ENCODE assay signal across 8 mouse cellular contexts in genomic region chr5:123947041-123947761, GRCm38 (mm10). TPM values are rescaled to one million over a fixed set of nuclear protein-coding genes. Genes with fewer than 3 reads are reported as not detected.
DNase-seq lines count a peak whose midpoint lies in the region; ATAC-seq and TF ChIP-seq lines count a peak whose summit lies in the region.
"Had no signal": no experiment of that assay in that cellular context is flagged by ENCODE, and none has a peak within 500 bp of the region (broad histone marks: within the 10 kb centered on the region; RNA-seq: fewer than 3 reads in every experiment).

No protein-coding gene starts in this region.

- no peaks in the 10 kb centered on the region for H3K27me3 ChIP-seq in CH12.LX (replicated peaks)
- no peaks in the 10 kb centered on the region for H3K27me3 ChIP-seq in forebrain, embryonic 13.5 days
- H3K27me3 ChIP-seq: lung, embryonic 15.5 days had no signal

- no peaks in the 10 kb centered on the region for H3K4me1 ChIP-seq in CH12.LX (ENCODE audit: control insufficient read depth in 1 of 2, insufficient read depth in 2 of 2)
- H3K4me1 ChIP-seq in forebrain, embryonic 13.5 days: no peaks in the 10 kb centered on the region
- H3K4me1 ChIP-seq: lung, embryonic 15.5 days had no signal

- no peaks in the 10 kb centered on the region for H3K79me2 ChIP-seq in CH12.LX (replicated peaks; ENCODE audit: control insufficient read depth, extremely low read depth, insufficient read depth, poor library complexity, severe bottlenecking)

- no peaks in the 10 kb centered on the region for H3K9me3 ChIP-seq in CH12.LX (replicated peaks; ENCODE audit: low read length)
- H3K9me3 ChIP-seq in forebrain, embryonic 13.5 days (replicated peaks): no peaks in the 10 kb centered on the region
- H3K9me3 ChIP-seq: lung, embryonic 15.5 days had no signal

- no peak for TF ChIP-seq POLR2A in CH12.LX (IDR thresholded peaks at IDR 0.05; ENCODE audit: low read depth, low read length)

- 50% methylated on average over 7 of the region's 7 CpGs for WGBS in forebrain, embryonic 13.5 days

- TF ChIP-seq RAD21 in CH12.LX (IDR thresholded peaks at IDR 0.05; ENCODE audit: low read depth, low read length): peak; percentile 95

- no peak overlapping the region for H3K9ac ChIP-seq in CH12.LX (ENCODE audit: insufficient read depth, low read depth)
- H3K9ac ChIP-seq in forebrain, embryonic 13.5 days: no peak overlapping the region
- H3K9ac ChIP-seq: lung, embryonic 15.5 days had no signal

- no peak for TF ChIP-seq EP300 in CH12.LX (IDR thresholded peaks at IDR 0.05; ENCODE audit: low read length)

- peak; percentile 55 to 65 for DNase-seq in layer of hippocampus, adult 2 months (ENCODE audit: low spot score in 2 of 2)
- no peak for DNase-seq in layer of hippocampus, adult 8-10 months (ENCODE audit: low spot score in 2 of 2)
- peak; percentile 70 for DNase-seq in CH12.LX (ENCODE audit: extremely low read depth)
- DNase-seq in adipocyte (ENCODE audit: low spot score): peak; percentile 85
- DNase-seq in kidney, postnatal 10 days: peak; percentile 24
- DNase-seq in telencephalon, adult 2 months (ENCODE audit: low read depth, low spot score): peak; percentile 64

- H3K27ac ChIP-seq in layer of hippocampus, adult 2 months: no peak overlapping the region
- no peak overlapping the region for H3K27ac ChIP-seq in CH12.LX (ENCODE audit: insufficient read depth, low read depth)
- no peak overlapping the region for H3K27ac ChIP-seq in forebrain, embryonic 13.5 days
- H3K27ac ChIP-seq: lung, embryonic 15.5 days had no signal

- H3K36me3 ChIP-seq in CH12.LX (replicated peaks in 1 of 2; ENCODE audit: control insufficient read depth in 1 of 2, insufficient read depth in 1 of 2, low read length in 1 of 2): no peaks in the 10 kb centered on the region
- no peaks in the 10 kb centered on the region for H3K36me3 ChIP-seq in forebrain, embryonic 13.5 days (ENCODE audit: poor library complexity, severe bottlenecking)
- H3K36me3 ChIP-seq: lung, embryonic 15.5 days had no signal

- no peak overlapping the region for H3K4me2 ChIP-seq in CH12.LX (ENCODE audit: insufficient read depth, low read depth, poor library complexity, severe bottlenecking)
- no peak overlapping the region for H3K4me2 ChIP-seq in forebrain, embryonic 13.5 days
- H3K4me2 ChIP-seq: lung, embryonic 15.5 days had no signal

- dilution Hi-C loops in CH12.LX (cut with MboI; ENCODE audit: extremely low pct_ligation_motif_present, extremely low pct_unique_long_range_greater_than_20kb, low sequenced_read_pairs): no loop called here

- no peak overlapping the region for H3K4me3 ChIP-seq in layer of hippocampus, adult 2 months
- H3K4me3 ChIP-seq in CH12.LX (replicated peaks in 1 of 3; ENCODE audit: low read depth in 2 of 3, low read length in 2 of 3, poor library complexity in 1 of 3): no peak overlapping the region
- H3K4me3 ChIP-seq in forebrain, embryonic 13.5 days: no peak overlapping the region
- H3K4me3 ChIP-seq: lung, embryonic 15.5 days had no signal

- peak; percentile 92 for TF ChIP-seq CTCF in layer of hippocampus, adult 2 months (conservative IDR thresholded peaks at IDR 0.05)
- peak; percentile 50 to 93 for TF ChIP-seq CTCF in CH12.LX (conservative IDR thresholded peaks at IDR 0.05 in 1 of 2, IDR thresholded peaks at IDR 0.05 in 1 of 2; ENCODE audit: low read depth in 2 of 2, low read length in 2 of 2)

- no peak for ATAC-seq in forebrain, embryonic 13.5 days

- in situ Hi-C loops in CH12.LX (cut with MboI; ENCODE audit: low pct_ligation_motif_present, low pct_unique_long_range_greater_than_20kb, low sequenced_read_pairs): no loop called here

TF ChIP-seq in CH12.LX, 34 proteins besides CTCF, POLR2A, EP300 and RAD21:
- TF ChIP-seq USF2 (conservative IDR thresholded peaks at IDR 0.05; ENCODE audit: low read depth, low read length) (no peak), ZKSCAN1 (IDR thresholded peaks at IDR 0.05; ENCODE audit: borderline replicate concordance, low read depth, low read length) (no peak), UBTF (IDR thresholded peaks at IDR 0.05; ENCODE audit: low read depth, low read length) (no peak), MAFK (IDR thresholded peaks at IDR 0.05; ENCODE audit: insufficient replicate concordance, low read length) (no peak), USF1 (IDR thresholded peaks at IDR 0.05; ENCODE audit: low read depth, low read length) (no peak), ZC3H11A (IDR thresholded peaks at IDR 0.05; ENCODE audit: low read depth, low read length) (peak; percentile 92), JUND (conservative IDR thresholded peaks at IDR 0.05; ENCODE audit: low read depth, low read length) (no peak), JUN (IDR thresholded peaks at IDR 0.05; ENCODE audit: insufficient read depth, low read depth, low read length) (no peak), SMC3 (IDR thresholded peaks at IDR 0.05; ENCODE audit: low read depth, low read length) (peak; percentile 97)

RNA-seq across cellular contexts. Expression of gene Ccdc62, which starts 16.7 kb away (rescaled TPM):
- 1 to 10 TPM; 2.6 to 4.5 TPM for total RNA-seq in layer of hippocampus, adult 2 months (2021)
- total RNA-seq in layer of hippocampus, adult 8-10 months (2022): 1 to 10 TPM; 2.1 to 7.2 (median 5.2) TPM
- total RNA-seq in CH12.LX (2012; rRNA removed) (5.3 and 6.2 TPM in 2 replicates), CH12.LX (2014; rRNA removed) (2.0 and 2.6 TPM in 2 replicates)
- 1.6 and 2.2 TPM in 2 replicates for polyA plus RNA-seq in CH12.LX (2012; ENCODE audit: insufficient read length, low read depth)
- 5.1 and 6.0 TPM in 2 replicates for polyA plus RNA-seq in forebrain, embryonic 13.5 days (2015; fragmentation: Nextera tagmentation; extraction: Ambion mirVana)

RNA-seq across cellular contexts. Expression of gene Gm43518, which starts 20.0 kb away (rescaled TPM):
- 1 to 10 TPM in 1 of 2 experiments, under 1 TPM in 1; 0.87 to 1.3 TPM for total RNA-seq in layer of hippocampus, adult 2 months (2021)
- total RNA-seq in layer of hippocampus, adult 8-10 months (2022): 1 to 10 TPM in 3 of 4 experiments, under 1 TPM in 1; 0.87 to 2.4 (median 1.9) TPM
- not detected in 2 replicates for total RNA-seq in CH12.LX (2012; rRNA removed)
- total RNA-seq in CH12.LX (2014; rRNA removed): not detected in 2 replicates
- 0.74 and 0.87 TPM in 2 replicates for polyA plus RNA-seq in CH12.LX (2012; ENCODE audit: insufficient read length, low read depth)
- polyA plus RNA-seq in forebrain, embryonic 13.5 days (2015; fragmentation: Nextera tagmentation; extraction: Ambion mirVana): 1.9 and 3.4 TPM in 2 replicates

RNA-seq across cellular contexts. Expression of gene Hip1r, which starts 26.2 kb away (rescaled TPM):
- 10 to 100 TPM; 42.8 to 43.8 TPM for total RNA-seq in layer of hippocampus, adult 2 months (2021)
- total RNA-seq in layer of hippocampus, adult 8-10 months (2022): 10 to 100 TPM; 33.5 to 47.0 (median 44.6) TPM
- total RNA-seq in CH12.LX (2012; rRNA removed) (48.4 and 49.8 TPM in 2 replicates), CH12.LX (2014; rRNA removed) (26.1 and 28.3 TPM in 2 replicates)
- 42.1 and 44.7 TPM in 2 replicates for polyA plus RNA-seq in CH12.LX (2012; ENCODE audit: insufficient read length, low read depth)
- polyA plus RNA-seq in forebrain, embryonic 13.5 days (2015; fragmentation: Nextera tagmentation; extraction: Ambion mirVana): 16.2 and 16.8 TPM in 2 replicates

RNA-seq across cellular contexts. Expression of gene Denr, which starts 40.2 kb away (rescaled TPM):
- total RNA-seq in layer of hippocampus, adult 2 months (2021): 10 to 100 TPM; 64.7 to 66.7 TPM
- 10 to 100 TPM; 59.4 to 66.0 (median 60.5) TPM for total RNA-seq in layer of hippocampus, adult 8-10 months (2022)
- total RNA-seq in CH12.LX (2012; rRNA removed): 80.9 and 90.4 TPM in 2 replicates
- 127 and 128 TPM in 2 replicates for total RNA-seq in CH12.LX (2014; rRNA removed)
- 372 and 423 TPM in 2 replicates for polyA plus RNA-seq in CH12.LX (2012; ENCODE audit: insufficient read length, low read depth)
- 139 and 160 TPM in 2 replicates for polyA plus RNA-seq in forebrain, embryonic 13.5 days (2015; fragmentation: Nextera tagmentation; extraction: Ambion mirVana)

Comparison
In these comparisons a context has a peak if more than half of its experiments do, and no peak if none do; other contexts are left out.
1. DNase-seq: peak in layer of hippocampus, adult 2 months (2 of 2), CH12.LX (single experiment), adipocyte (single experiment), kidney, postnatal 10 days (single experiment) and telencephalon, adult 2 months (single experiment); none in layer of hippocampus, adult 8-10 months (0 of 2).